In genomic region chr3:148989818-148990530, GRCm38 (mm10) we compare ENCODE assay signal across 8 mouse cellular contexts. TPM values are rescaled to one million over a fixed set of nuclear protein-coding genes. Genes with fewer than 3 reads are reported as not detected.
A peak's percentile ranks its signal among the peaks of the same experiment; 100 is the strongest.
DNase-seq lines count a peak whose midpoint lies in the region; ATAC-seq lines count a peak whose summit lies in the region.

No protein-coding gene starts in this region.

- intact Hi-C loops in heart, postnatal 14 days (cut with DNase I): loop anchor here (1.0 to 10.0 kb wide), 13 partner anchors 47 to 1998 kb away; no protein-coding TSS in a partner anchor

- peak; percentile 75 for DNase-seq in ES-CJ7 (ENCODE audit: low read depth, low spot score)
- DNase-seq in adrenal gland, postnatal 4 days (ENCODE audit: low spot score in 2 of 2): peak; percentile 44 to 53
- peak; percentile 84 for DNase-seq in forebrain, embryonic 14.5 days (ENCODE audit: low spot score)
- DNase-seq in heart, postnatal 14 days: peak; percentile 73 to 76
- peak; percentile 78 to 86 for DNase-seq in kidney, postnatal 4 days
- peak; percentile 78 for DNase-seq in lung, postnatal 10 days
- peak; percentile 87 for DNase-seq in retina, postnatal 1 day

- H3K4me1 ChIP-seq in forebrain, embryonic 14.5 days (ENCODE audit: control insufficient read depth, insufficient read depth, low read length): peaks cover 12% of the 10 kb centered on the region

- no peaks in the 10 kb centered on the region for H3K9me3 ChIP-seq in forebrain, embryonic 14.5 days (replicated peaks; ENCODE audit: control insufficient read depth, low read length)

- H3K9ac ChIP-seq in forebrain, embryonic 14.5 days (ENCODE audit: low read length): peak overlapping the region; percentile 97

- WGBS in forebrain, embryonic 14.5 days: under 1% methylated on average over 54 of the region's 68 CpGs

- peak overlapping the region; percentile 78 for H3K4me2 ChIP-seq in forebrain, embryonic 14.5 days (ENCODE audit: low read length)

- no peaks in the 10 kb centered on the region for H3K36me3 ChIP-seq in forebrain, embryonic 14.5 days (ENCODE audit: control insufficient read depth, insufficient read depth, low read length)

- no peaks in the 10 kb centered on the region for H3K27me3 ChIP-seq in forebrain, embryonic 14.5 days (replicated peaks; ENCODE audit: control insufficient read depth, insufficient read depth, low read length)

- H3K4me3 ChIP-seq in forebrain, embryonic 14.5 days (ENCODE audit: low read depth, low read length): peak overlapping the region; percentile 96

- ATAC-seq in forebrain, embryonic 14.5 days: peak; percentile 69
- no peak for ATAC-seq in inflammation-experienced regulatory T-cells, adult 6 months

- peak overlapping the region; percentile 99 for H3K27ac ChIP-seq in forebrain, embryonic 14.5 days (ENCODE audit: low read depth, low read length)

RNA-seq across cellular contexts. Expression of gene Adgrl2, which starts 0.4 kb away (rescaled TPM):
- 100 to 1,000 TPM; 113 to 114 TPM for total RNA-seq in adrenal gland, postnatal 4 days (2021)
- polyA plus RNA-seq in forebrain, embryonic 14.5 days (2014; fragmentation: Nextera tagmentation; extraction: Ambion mirVana): 69.4 and 92.3 TPM in 2 replicates
- 10 to 100 TPM; 73.0 to 77.0 TPM for total RNA-seq in heart, postnatal 14 days (2021)
- under 1 TPM in 1 of 3 experiments, not detected in 2; 0.17 TPM for polyA plus RNA-seq in inflammation-experienced regulatory T-cells, adult 6 months (2017; shearing (Covaris generic))
